Mouse (Mus musculus) stomach, adult 2 months (tissue): ENCODE data around the gene Syt10. TPM values are rescaled to one million over a fixed set of nuclear protein-coding genes. Genes with fewer than 3 reads are reported as not detected.

Experiments
- polyA plus RNA-seq: library from polyadenylated mRNA; depleted of rRNA; stranded (reverse); fragments of >200 nt; gene quantifications from 2 replicates; pipeline ENCODE4 v1.2.3, GENCODE M21; 2012; rRNA removed

Syt10 gene
- not detected in 2 replicates for polyA plus RNA-seq

GRCm38 (mm10) chr15:89841364-89842017 is at the start of gene Syt10:
Syt10 (minus strand) TSS chr15:89841860.

Other genes starting within 250 kb of the Syt10 start
- 1.8 and 3.4 TPM in 2 replicates for gene Rabl2, start 249.9 kb downstream of the Syt10 start, polyA plus RNA-seq